In genomic region chr11:103115163-103116007, GRCm38 (mm10) we compare ENCODE assay signal across 8 mouse cellular contexts. TPM values are rescaled to one million over a fixed set of nuclear protein-coding genes. Genes with fewer than 3 reads are reported as not detected.
DNase-seq lines count a peak whose midpoint lies in the region; ATAC-seq lines count a peak whose summit lies in the region.

No protein-coding gene starts in this region.

- H3K36me3 ChIP-seq in hindbrain, embryonic 15.5 days: no peaks in the 10 kb centered on the region

- peak overlapping the region; percentile 92 for H3K27ac ChIP-seq in hindbrain, embryonic 15.5 days (replicated peaks)

- peaks cover 27% of the 10 kb centered on the region for H3K27me3 ChIP-seq in hindbrain, embryonic 15.5 days

- H3K4me1 ChIP-seq in hindbrain, embryonic 15.5 days (replicated peaks): peaks cover 48% of the 10 kb centered on the region

- H3K4me3 ChIP-seq in hindbrain, embryonic 15.5 days: peak overlapping the region; percentile 57

- H3K9me3 ChIP-seq in hindbrain, embryonic 15.5 days: no peaks in the 10 kb centered on the region

- ATAC-seq in hindbrain, embryonic 15.5 days (ENCODE audit: low FRiP score, low read depth): peak; percentile 53
- peak; percentile 47 for ATAC-seq in megakaryocyte, adult 5-6 weeks (ENCODE audit: poor library complexity, severe bottlenecking)

- peak; percentile 73 for DNase-seq in WW6 (ENCODE audit: low read depth, low spot score)
- peak; percentile 85 to 86 for DNase-seq in cerebellum, postnatal 36 days
- DNase-seq in frontal cortex, postnatal 36 days (ENCODE audit: low spot score in 2 of 2): peak; percentile 83 to 85
- DNase-seq in left cerebral cortex, adult 8-10 months (ENCODE audit: low spot score in 2 of 2): peak; percentile 71 to 84
- DNase-seq in right cerebral cortex, postnatal 14 days: peak; percentile 74
- DNase-seq in yolk sac, embryonic 10.5 days (ENCODE audit: low spot score): peak; percentile 91

- peak overlapping the region; percentile 73 for H3K9ac ChIP-seq in hindbrain, embryonic 15.5 days

- WGBS in hindbrain, embryonic 15.5 days: under 1% methylated on average over 34 of the region's 34 CpGs

- H3K4me2 ChIP-seq in hindbrain, embryonic 15.5 days: peak overlapping the region; percentile 75

RNA-seq across cellular contexts. Expression of gene Hexim1, which starts 0.6 kb away (rescaled TPM):
- polyA plus RNA-seq in hindbrain, embryonic 15.5 days (2015; fragmentation: Nextera tagmentation; extraction: Ambion mirVana): 3.7 and 3.9 TPM in 2 replicates
- total RNA-seq in left cerebral cortex, adult 8-10 months (2022): 10 to 100 TPM; 34.4 to 38.5 (median 35.6) TPM
- total RNA-seq in megakaryocyte, adult 5-6 weeks (2015): 10.1 TPM in 2 replicates
- total RNA-seq in megakaryocyte, adult 5-6 weeks (2017): 17.0 and 24.6 TPM in 2 replicates

RNA-seq across cellular contexts. Expression of gene Acbd4, which starts 13.9 kb away (rescaled TPM):
- 11.1 and 13.3 TPM in 2 replicates for polyA plus RNA-seq in hindbrain, embryonic 15.5 days (2015; fragmentation: Nextera tagmentation; extraction: Ambion mirVana)
- 10 to 100 TPM; 82.6 to 93.2 (median 88.7) TPM for total RNA-seq in left cerebral cortex, adult 8-10 months (2022)
- 3.2 and 6.2 TPM in 2 replicates for total RNA-seq in megakaryocyte, adult 5-6 weeks (2015)
- total RNA-seq in megakaryocyte, adult 5-6 weeks (2017): 9.3 and 9.4 TPM in 2 replicates

RNA-seq across cellular contexts. Expression of gene Plcd3, which starts 13.9 kb away (rescaled TPM):
- 3.7 and 4.4 TPM in 2 replicates for polyA plus RNA-seq in hindbrain, embryonic 15.5 days (2015; fragmentation: Nextera tagmentation; extraction: Ambion mirVana)
- 10 to 100 TPM; 17.5 to 20.3 (median 18.0) TPM for total RNA-seq in left cerebral cortex, adult 8-10 months (2022)
- not detected in 2 replicates for total RNA-seq in megakaryocyte, adult 5-6 weeks (2015)
- not detected in 2 replicates for total RNA-seq in megakaryocyte, adult 5-6 weeks (2017)

RNA-seq across cellular contexts. Expression of gene Hexim2, which starts 16.8 kb away (rescaled TPM):
- 23.5 and 28.4 TPM in 2 replicates for polyA plus RNA-seq in hindbrain, embryonic 15.5 days (2015; fragmentation: Nextera tagmentation; extraction: Ambion mirVana)
- total RNA-seq in left cerebral cortex, adult 8-10 months (2022): 10 to 100 TPM; 13.4 to 18.1 (median 16.5) TPM
- 0.25 and 1.8 TPM in 2 replicates for total RNA-seq in megakaryocyte, adult 5-6 weeks (2015)
- total RNA-seq in megakaryocyte, adult 5-6 weeks (2017): 1.0 and 2.1 TPM in 2 replicates

RNA-seq across cellular contexts. Expression of gene Fmnl1, which starts 55.5 kb away (rescaled TPM):
- polyA plus RNA-seq in hindbrain, embryonic 15.5 days (2015; fragmentation: Nextera tagmentation; extraction: Ambion mirVana): 7.0 and 7.8 TPM in 2 replicates
- 100 to 1,000 TPM in 3 of 4 experiments, 10 to 100 TPM in 1; 81.7 to 115 (median 108) TPM for total RNA-seq in left cerebral cortex, adult 8-10 months (2022)
- 387 and 407 TPM in 2 replicates for total RNA-seq in megakaryocyte, adult 5-6 weeks (2015)
- 126 and 152 TPM in 2 replicates for total RNA-seq in megakaryocyte, adult 5-6 weeks (2017)

Comparison
In these comparisons a context has a peak if more than half of its experiments do, and no peak if none do; other contexts are left out.
1. Peak in every context shown above with its lines: DNase-seq, ATAC-seq, H3K4me3 ChIP-seq and H3K27ac ChIP-seq.
2. RNA of gene Acbd4, which starts 13.9 kb away (total RNA-seq): 82.6 to 93.2 TPM in left cerebral cortex, adult 8-10 months; 3.2 to 9.4 TPM in megakaryocyte, adult 5-6 weeks; every median in the first group is over 4 times any median in the second.
3. RNA of gene Plcd3, which starts 13.9 kb away (total RNA-seq): 17.5 to 20.3 TPM in left cerebral cortex, adult 8-10 months; not detected in megakaryocyte, adult 5-6 weeks; every median in the first group is over 10 times any median in the second.